Mouse (Mus musculus) kidney, embryonic 16.5 days (tissue): Measurements from ENCODE around the gene Zfhx3. TPM values are rescaled to one million over a fixed set of nuclear protein-coding genes. Genes with fewer than 3 reads are reported as not detected.

ENCODE experiments used
- ATAC-seq: fragments of 200-750 bp; cut with Nextera tagmentation; 2 replicates; pipeline ENCODE4 v1.8.0; 2017; ENCODE audit warnings: moderate TSS enrichment; ENCODE audit not compliant: low FRiP score, low TSS enrichment
- H3K27ac ChIP-seq: fragments of 300-500 bp; sonication (generic); 2 replicates; pipeline ENCODE4 v1.5.1; 2014; ENCODE audit warnings: low read length
- H3K27me3 ChIP-seq: fragments of 300-500 bp; sonication (generic); 2 replicates; pipeline ENCODE4 v1.6.1; 2014; ENCODE audit warnings: low read length, control low read depth, mixed read lengths; ENCODE audit not compliant: insufficient read depth
- H3K36me3 ChIP-seq: fragments of 300-500 bp; sonication (generic); 2 replicates; pipeline ENCODE4 v1.6.1; 2014; ENCODE audit warnings: low read length, control low read depth, mixed read lengths; ENCODE audit not compliant: insufficient read depth
- H3K4me1 ChIP-seq: fragments of 300-500 bp; sonication (generic); 2 replicates; pipeline ENCODE4 v1.6.1; 2014; ENCODE audit warnings: low read length, control low read depth, mixed read lengths; ENCODE audit not compliant: insufficient read depth
- H3K4me2 ChIP-seq: fragments of 300-500 bp; sonication (generic); replicated peaks from 2 replicates; pipeline ENCODE4 v1.6.1; 2014; ENCODE audit warnings: low read depth, low read length
- H3K4me3 ChIP-seq: fragments of 300-500 bp; sonication (generic); 2 replicates; pipeline ENCODE4 v1.5.1; 2014; ENCODE audit warnings: mild to moderate bottlenecking, low read length
- H3K9ac ChIP-seq: fragments of 300-500 bp; sonication (generic); replicated peaks from 2 replicates; pipeline ENCODE4 v1.6.1; 2014; ENCODE audit warnings: low read length
- H3K9me3 ChIP-seq: fragments of 300-500 bp; sonication (generic); 2 replicates; pipeline ENCODE4 v1.6.1; 2016; ENCODE audit warnings: low read length, control low read depth
- WGBS: fragments of 180-500 bp; shearing (Covaris S2); extraction: QIAGEN DNeasy Blood & Tissue Kit; methylation state at CpG from one replicate; pipeline ENCODE4 v1.1.7; 2014; 5-methylcytosine and 5-hydroxymethylcytosine counted together
- polyA plus RNA-seq: library from polyadenylated mRNA; unstranded; fragments of >200 nt; fragmentation: Nextera tagmentation; extraction: Ambion mirVana; gene quantifications from 2 replicates; pipeline ENCODE4 v1.2.1, GENCODE M21; 2015

Zfhx3 gene
- polyA plus RNA-seq, 1 experiment from 2014 or later: 6.6 TPM

- H3K27ac ChIP-seq: no peak overlapping the region
Measured at GRCm38 (mm10) chr8:108702201-108702600, 759.8 kb downstream of the Zfhx3 start.

GRCm38 (mm10) chr8:108705751-108706150 lies 763.3 kb downstream of the Zfhx3 start:
- H3K9ac ChIP-seq: no peak overlapping the region
- peak overlapping the region; percentile 7; the same call in 1 of the 2 replicates for H3K4me3 ChIP-seq
- WGBS: 66% methylated on average over 2 of the region's 2 CpGs
- no peak for ATAC-seq
- peaks cover 62% of the 10 kb centered on the region for H3K4me1 ChIP-seq
- peaks cover 11% of the 10 kb centered on the region for H3K27me3 ChIP-seq
- H3K36me3 ChIP-seq: no peaks in the 10 kb centered on the region
- no peak overlapping the region for H3K27ac ChIP-seq
- peak overlapping the region; percentile 58 for H3K4me2 ChIP-seq
- no peaks in the 10 kb centered on the region for H3K9me3 ChIP-seq

More at GRCm38 (mm10) chr8:108702201-108702600, 759.8 kb downstream of the Zfhx3 start:
- Histone ChIP-seq H3K36me3 (no peaks in the 10 kb centered on the region), H3K27me3 (peaks cover 44% of the 10 kb centered on the region), H3K4me2 (no peak overlapping the region; the same call in 1 of the 2 replicates), H3K4me3 (no peak overlapping the region), H3K9ac (no peak overlapping the region), H3K4me1 (peaks cover 45% of the 10 kb centered on the region), H3K9me3 (no peaks in the 10 kb centered on the region)
- whole genome bisulfite sequencing: 32% methylated on average over 1 of the region's 1 CpGs
- no peak for ATAC-seq

GRCm38 (mm10) chr8:108706491-108706847 lies 764.0 kb downstream of the Zfhx3 start:
- Histone ChIP-seq H3K4me2 (peak overlapping the region; percentile 58; the same call in 1 of the 2 replicates), H3K27me3 (peaks cover 9% of the 10 kb centered on the region), H3K36me3 (no peaks in the 10 kb centered on the region), H3K4me3 (no peak overlapping the region), H3K4me1 (peaks cover 69% of the 10 kb centered on the region), H3K9me3 (no peaks in the 10 kb centered on the region), H3K27ac (no peak overlapping the region), H3K9ac (no peak overlapping the region)
- no peak for ATAC-seq
- 58% methylated on average over 3 of the region's 3 CpGs for WGBS

GRCm38 (mm10) chr8:108706848-108707541 lies 764.6 kb downstream of the Zfhx3 start:
- H3K4me2 ChIP-seq: peak overlapping the region; percentile 58; the same call in 1 of the 2 replicates
- no peak overlapping the region for H3K9ac ChIP-seq
- peaks cover 4% of the 10 kb centered on the region for H3K27me3 ChIP-seq
- no peak overlapping the region for H3K4me3 ChIP-seq
- H3K27ac ChIP-seq: peak overlapping the region; percentile 57
- no peak for ATAC-seq
- WGBS: 49% methylated on average over 6 of the region's 6 CpGs
- H3K9me3 ChIP-seq: no peaks in the 10 kb centered on the region
- peaks cover 74% of the 10 kb centered on the region for H3K4me1 ChIP-seq
- H3K36me3 ChIP-seq: no peaks in the 10 kb centered on the region

- ATAC-seq: no peak
- no peaks in the 10 kb centered on the region for H3K27me3 ChIP-seq
- H3K4me3 ChIP-seq: no peak overlapping the region
- WGBS: 16% methylated on average over 5 of the region's 5 CpGs
- H3K4me1 ChIP-seq: peaks cover 77% of the 10 kb centered on the region
- H3K9me3 ChIP-seq: no peaks in the 10 kb centered on the region
- H3K4me2 ChIP-seq: peak overlapping the region; percentile 23; the same call in 1 of the 2 replicates
- H3K27ac ChIP-seq: peak overlapping the region; percentile 57
- no peak overlapping the region for H3K9ac ChIP-seq
- H3K36me3 ChIP-seq: no peaks in the 10 kb centered on the region
Measured at GRCm38 (mm10) chr8:108707576-108708281, 765.3 kb downstream of the Zfhx3 start.

- Histone ChIP-seq H3K4me3 (no peak overlapping the region), H3K4me1 (peaks cover 83% of the 10 kb centered on the region), H3K4me2 (peak overlapping the region; percentile 23; the same call in 1 of the 2 replicates), H3K27ac (peak overlapping the region; percentile 55; the same call in 1 of the 2 replicates), H3K36me3 (no peaks in the 10 kb centered on the region), H3K9ac (no peak overlapping the region; the same call in 1 of the 2 replicates), H3K9me3 (no peaks in the 10 kb centered on the region), H3K27me3 (no peaks in the 10 kb centered on the region)
- WGBS: 35% methylated on average over 8 of the region's 8 CpGs
- no peak for ATAC-seq
Measured at GRCm38 (mm10) chr8:108708833-108709387, 766.5 kb downstream of the Zfhx3 start.

- WGBS: 62% methylated on average over 2 of the region's 2 CpGs
- H3K27me3 ChIP-seq: no peaks in the 10 kb centered on the region
- no peak overlapping the region; the same call in 1 of the 2 replicates for H3K9ac ChIP-seq
- ATAC-seq: no peak
- H3K4me1 ChIP-seq: peaks cover 88% of the 10 kb centered on the region
- 0 out of 2 replicates have a peak overlapping the region, but pooled peaks have one; percentile 55 for H3K27ac ChIP-seq
- no peak overlapping the region for H3K4me3 ChIP-seq
- 0 out of 2 replicates have a peak overlapping the region, but pooled peaks have one; percentile 10 for H3K4me2 ChIP-seq
- H3K36me3 ChIP-seq: no peaks in the 10 kb centered on the region
- no peaks in the 10 kb centered on the region for H3K9me3 ChIP-seq
Measured at GRCm38 (mm10) chr8:108709441-108709840, 767.0 kb downstream of the Zfhx3 start.

- ATAC-seq: no peak
- no peak overlapping the region for H3K27ac ChIP-seq
- H3K4me1 ChIP-seq: peaks cover 89% of the 10 kb centered on the region
- no peaks in the 10 kb centered on the region for H3K9me3 ChIP-seq
- 49% methylated on average over 13 of the region's 13 CpGs for WGBS
- no peak overlapping the region for H3K9ac ChIP-seq
- no peak overlapping the region for H3K4me3 ChIP-seq
- H3K27me3 ChIP-seq: no peaks in the 10 kb centered on the region
- no peaks in the 10 kb centered on the region for H3K36me3 ChIP-seq
- no peak overlapping the region for H3K4me2 ChIP-seq
Measured at GRCm38 (mm10) chr8:108709928-108710606, 767.6 kb downstream of the Zfhx3 start.

- H3K4me2 ChIP-seq: no peak overlapping the region
Measured at GRCm38 (mm10) chr8:108710607-108711489, 768.4 kb downstream of the Zfhx3 start.

More at GRCm38 (mm10) chr8:108710607-108711489, 768.4 kb downstream of the Zfhx3 start:
- Histone ChIP-seq H3K9ac (no peak overlapping the region), H3K27ac (no peak overlapping the region), H3K9me3 (no peaks in the 10 kb centered on the region), H3K4me3 (no peak overlapping the region), H3K4me1 (peaks cover 88% of the 10 kb centered on the region), H3K27me3 (no peaks in the 10 kb centered on the region), H3K36me3 (no peaks in the 10 kb centered on the region)
- 9% methylated on average over 8 of the region's 8 CpGs for WGBS
- no peak for ATAC-seq
